Mouse (Mus musculus): Measurements from ENCODE around the gene Lgr5. TPM values are rescaled to one million over a fixed set of nuclear protein-coding genes. Genes with fewer than 3 reads are reported as not detected.

Lgr5 gene
- polyA plus RNA-seq, 1 experiment from 2014 or later, result 7.1 TPM

DNA sequence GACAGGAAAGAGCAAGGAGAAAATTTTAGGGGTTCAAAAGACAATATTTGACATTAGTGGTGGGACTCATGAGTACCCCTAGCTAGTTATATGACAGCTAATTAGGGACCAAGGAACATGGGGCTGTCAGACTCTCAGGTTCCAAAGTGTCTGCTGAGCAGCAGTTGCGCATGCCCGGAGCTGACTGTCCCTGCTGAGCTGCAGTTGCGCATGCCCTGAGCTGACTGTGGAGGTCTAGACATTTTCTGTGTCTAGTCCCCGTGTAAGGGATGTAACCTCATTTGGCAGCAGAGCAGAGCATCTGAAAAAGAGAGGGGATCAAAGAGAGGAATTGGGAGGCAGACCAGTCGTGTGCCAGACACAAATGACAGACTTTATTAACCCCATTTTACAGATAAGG is 23.6 kb downstream of the Lgr5 start:
- 85% methylated on average over 5 of the region's 5 CpGs for WGBS
- Histone ChIP-seq H3K9me3 (no peaks in the 10 kb centered on the region), H3K36me3 (replicated peaks) (no peaks in the 10 kb centered on the region), H3K4me1 (no peaks in the 10 kb centered on the region), H3K27me3 (replicated peaks; ENCODE audit: low read depth, poor library complexity, severe bottlenecking) (no peaks in the 10 kb centered on the region), H3K4me3 (no peak overlapping the region), H3K27ac (replicated peaks) (no peak overlapping the region)
- no peak for DNase-seq (ENCODE audit: low spot score)

DNA sequence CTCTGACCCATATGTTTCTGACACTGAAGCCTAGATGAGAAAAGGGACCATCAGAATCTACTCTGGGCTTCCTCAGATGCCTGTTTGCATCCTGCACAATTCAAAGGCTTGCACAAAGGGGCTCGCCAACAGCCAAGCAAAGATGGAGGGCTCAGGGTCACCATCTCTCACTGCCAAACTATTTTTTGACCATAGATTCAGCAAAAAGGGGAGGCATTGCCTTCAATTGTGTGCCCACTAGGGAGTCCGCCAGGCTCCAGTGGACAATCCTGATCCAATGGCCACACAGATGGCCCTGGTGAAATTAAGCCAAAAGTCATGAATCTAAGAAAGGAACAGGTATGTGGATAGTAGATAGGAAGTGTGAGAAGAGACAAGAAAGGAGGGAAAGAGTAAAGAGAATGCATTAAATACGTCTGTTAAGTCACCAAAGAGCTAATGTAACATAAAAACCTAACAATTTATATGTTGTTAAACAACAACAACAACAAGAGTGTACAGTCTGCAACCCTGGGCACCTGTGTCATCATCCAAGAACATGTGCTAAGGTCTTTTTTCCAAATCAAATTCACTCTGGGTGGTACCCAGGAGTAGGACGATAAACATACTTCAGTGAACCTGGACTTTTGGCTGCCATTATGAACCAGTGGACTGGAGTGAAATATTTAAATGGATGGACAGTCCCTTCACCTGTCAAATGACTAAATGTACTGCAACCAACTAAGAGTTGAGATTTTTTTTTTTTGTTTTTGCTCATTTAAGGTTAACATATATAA is 24.5 kb downstream of the Lgr5 start:
- no peaks in the 10 kb centered on the region for H3K4me1 ChIP-seq
- no peaks in the 10 kb centered on the region for H3K9me3 ChIP-seq
- WGBS, result 89% methylated on average over 4 of the region's 4 CpGs
- H3K36me3 ChIP-seq (replicated peaks), result no peaks in the 10 kb centered on the region
- H3K27ac ChIP-seq (replicated peaks), result no peak overlapping the region
- DNase-seq (ENCODE audit: low spot score), result no peak
- no peaks in the 10 kb centered on the region for H3K27me3 ChIP-seq (replicated peaks; ENCODE audit: low read depth, poor library complexity, severe bottlenecking)
- no peak overlapping the region for H3K4me3 ChIP-seq

DNA sequence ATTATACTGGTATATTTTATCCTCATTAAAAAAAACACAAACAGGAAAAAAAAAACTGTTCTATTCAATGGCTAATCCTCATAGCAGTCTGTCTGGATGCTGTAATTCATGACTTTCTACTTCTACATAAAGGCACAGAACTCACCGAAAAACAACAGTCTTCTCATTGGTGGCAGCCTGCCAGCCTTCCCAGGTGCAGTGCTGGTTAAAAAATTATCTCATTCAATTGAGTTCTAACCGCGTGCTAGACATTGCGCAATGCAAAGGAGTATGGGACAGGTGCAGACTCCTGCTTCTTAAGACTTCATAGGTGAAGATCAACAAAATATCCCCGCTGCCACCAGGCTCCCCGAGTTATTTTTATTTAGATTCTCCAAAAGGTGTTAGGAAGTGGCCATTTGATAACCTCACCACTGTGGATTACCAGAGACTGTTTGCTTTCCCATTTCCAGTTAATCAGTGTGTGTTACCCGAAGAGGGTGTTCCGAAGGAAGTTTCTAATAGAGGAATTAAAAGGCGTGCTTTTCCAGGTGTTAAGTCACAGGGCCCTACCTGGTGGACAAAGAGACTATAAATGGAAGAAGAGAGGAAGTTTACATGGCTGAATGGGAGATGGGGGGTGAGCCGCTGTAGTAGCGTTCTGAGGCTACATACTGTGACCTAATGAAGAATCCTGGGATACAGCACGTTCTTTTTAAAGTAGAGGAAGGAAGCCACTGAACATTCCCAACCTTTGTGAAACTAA is 26.3 kb downstream of the Lgr5 start:
- Histone ChIP-seq H3K9me3 (no peaks in the 10 kb centered on the region), H3K27me3 (replicated peaks; ENCODE audit: low read depth, poor library complexity, severe bottlenecking) (no peaks in the 10 kb centered on the region), H3K36me3 (replicated peaks) (no peaks in the 10 kb centered on the region), H3K4me3 (no peak overlapping the region), H3K27ac (replicated peaks) (no peak overlapping the region), H3K4me1 (peaks cover 11% of the 10 kb centered on the region)
- no peak for DNase-seq (ENCODE audit: low spot score)
- WGBS, result 79% methylated on average over 12 of the region's 12 CpGs

DNA sequence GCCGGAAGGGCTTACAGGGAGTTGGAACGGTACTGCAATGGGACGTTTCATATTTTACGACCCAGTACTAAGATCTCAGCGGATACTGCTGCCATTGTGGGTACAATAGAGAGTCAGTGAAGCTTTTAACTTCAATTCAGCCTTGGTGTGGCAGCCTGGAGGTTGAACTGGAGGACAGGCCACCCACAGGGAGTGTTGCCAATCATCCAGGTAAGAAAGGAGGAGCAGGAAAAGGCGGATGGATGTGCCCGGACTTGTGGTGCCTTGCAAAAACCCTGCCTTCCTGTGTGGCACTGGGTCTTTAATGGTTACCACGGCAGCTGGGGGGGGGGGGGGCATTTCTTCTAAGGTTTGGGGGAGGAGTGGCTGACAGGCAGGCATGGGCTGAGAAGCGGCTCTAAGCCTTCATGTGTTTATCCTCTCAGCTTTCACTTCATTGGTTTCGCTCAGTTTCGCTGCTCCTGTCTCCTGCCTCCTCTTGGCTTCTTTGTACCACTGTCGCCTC is 30.8 kb downstream of the Lgr5 start:
- 0 out of 2 replicates have a peak overlapping the region, but pooled peaks have one; percentile 5 for H3K4me3 ChIP-seq
- H3K4me1 ChIP-seq, result peaks cover 14% of the 10 kb centered on the region
- DNase-seq (ENCODE audit: low spot score), result peak; percentile 66
- H3K27me3 ChIP-seq (replicated peaks; ENCODE audit: low read depth, poor library complexity, severe bottlenecking), result no peaks in the 10 kb centered on the region
- H3K36me3 ChIP-seq (replicated peaks), result no peaks in the 10 kb centered on the region
- 32% methylated on average over 12 of the region's 12 CpGs for WGBS
- H3K9me3 ChIP-seq, result no peaks in the 10 kb centered on the region
- no peak overlapping the region for H3K27ac ChIP-seq (replicated peaks)

DNA sequence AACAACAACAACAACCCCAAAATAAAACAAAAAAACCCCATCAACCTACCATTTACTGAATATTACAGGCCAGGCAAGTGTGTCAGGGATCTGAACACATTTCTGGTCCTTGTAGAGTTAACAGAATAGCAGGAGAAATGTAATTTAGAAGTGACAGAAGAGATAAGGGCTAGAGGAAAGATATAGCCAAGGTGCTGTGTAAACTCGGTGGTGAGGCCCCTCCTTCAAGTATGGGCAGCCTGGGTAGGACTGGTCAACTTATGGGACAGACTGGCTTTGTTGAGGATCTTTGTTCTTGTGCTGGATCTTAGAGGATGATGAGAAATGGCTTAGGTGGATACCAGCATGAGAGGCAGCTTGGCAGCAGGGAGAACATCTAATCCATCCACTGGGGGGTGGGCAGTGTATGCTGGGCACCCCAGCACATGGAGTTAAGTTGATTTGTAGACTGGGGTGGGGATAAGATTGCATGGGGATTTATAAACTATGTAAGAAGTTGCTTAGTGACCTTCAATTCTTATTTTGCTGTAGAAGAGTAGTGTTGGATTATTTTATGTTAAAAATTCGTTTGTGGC is 32.3 kb downstream of the Lgr5 start:
- Histone ChIP-seq H3K36me3 (replicated peaks) (no peaks in the 10 kb centered on the region), H3K4me1 (peaks cover 15% of the 10 kb centered on the region), H3K4me3 (no peak overlapping the region), H3K27ac (replicated peaks) (no peak overlapping the region), H3K9me3 (no peaks in the 10 kb centered on the region), H3K27me3 (replicated peaks; ENCODE audit: low read depth, poor library complexity, severe bottlenecking) (no peaks in the 10 kb centered on the region)
- DNase-seq (ENCODE audit: low spot score), result no peak
- 65% methylated on average over 2 of the region's 2 CpGs for WGBS

DNA sequence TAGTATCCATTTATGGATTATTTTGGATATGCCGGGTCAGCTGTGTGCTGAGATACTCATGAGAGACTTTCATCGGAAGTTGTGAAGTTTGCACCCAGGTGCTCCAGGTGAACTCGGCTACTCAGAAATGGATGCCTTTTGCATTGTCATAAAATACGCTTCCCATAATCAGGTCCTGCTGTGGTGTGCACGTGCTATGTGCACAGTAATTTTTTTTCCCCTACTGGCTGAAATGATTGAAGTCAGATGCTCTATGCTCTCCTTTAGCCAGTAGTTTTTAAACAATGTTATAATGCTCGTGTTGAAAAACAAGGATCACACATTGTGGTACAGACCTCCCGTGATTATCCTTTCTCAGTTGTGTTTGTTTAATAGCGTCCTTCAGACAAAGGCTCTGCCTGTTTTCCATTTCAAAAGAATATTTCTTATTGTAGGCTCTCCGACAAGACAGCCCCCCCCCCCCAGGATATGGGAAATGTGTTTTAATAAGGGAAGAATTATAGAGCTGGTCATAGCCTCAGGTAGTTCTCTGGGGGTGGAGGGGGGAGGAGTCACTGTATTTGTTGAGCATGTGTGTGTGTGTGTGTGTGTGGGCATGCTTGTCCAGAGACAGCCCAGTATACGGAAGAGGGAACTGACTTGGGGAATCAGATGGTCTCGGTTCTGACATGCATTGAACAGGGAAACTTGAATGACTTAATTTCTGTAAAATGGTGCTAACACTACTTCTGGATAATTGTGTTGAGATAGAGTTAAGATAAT is 34.0 kb downstream of the Lgr5 start:
- Histone ChIP-seq H3K27ac (replicated peaks) (no peak overlapping the region), H3K9me3 (no peaks in the 10 kb centered on the region), H3K27me3 (replicated peaks; ENCODE audit: low read depth, poor library complexity, severe bottlenecking) (no peaks in the 10 kb centered on the region), H3K4me3 (no peak overlapping the region), H3K4me1 (peaks cover 17% of the 10 kb centered on the region), H3K36me3 (replicated peaks) (no peaks in the 10 kb centered on the region)
- DNase-seq (ENCODE audit: low spot score), result no peak
- 78% methylated on average over 11 of the region's 11 CpGs for WGBS

DNA sequence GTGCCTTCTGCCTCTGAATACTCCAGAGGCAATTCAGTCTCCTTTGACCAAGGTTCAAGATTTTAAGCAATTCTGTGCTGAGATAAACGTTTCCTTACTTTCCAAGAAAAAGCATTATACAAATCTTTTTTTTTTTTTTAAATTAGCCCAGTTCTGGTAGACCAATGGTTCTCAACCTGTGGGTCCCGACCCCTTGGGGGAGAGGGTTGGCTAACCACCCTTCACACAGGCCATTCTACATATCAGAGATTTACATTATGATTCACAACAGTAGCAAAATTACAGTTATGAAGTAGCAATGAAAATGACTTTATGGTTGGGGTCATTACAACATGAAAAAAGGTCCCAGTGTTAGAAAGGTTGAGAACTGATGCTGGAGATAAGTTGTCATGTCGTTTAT is 36.5 kb downstream of the Lgr5 start:
- no peak for DNase-seq (ENCODE audit: low spot score)
- WGBS, result 82% methylated on average over 3 of the region's 3 CpGs

DNA sequence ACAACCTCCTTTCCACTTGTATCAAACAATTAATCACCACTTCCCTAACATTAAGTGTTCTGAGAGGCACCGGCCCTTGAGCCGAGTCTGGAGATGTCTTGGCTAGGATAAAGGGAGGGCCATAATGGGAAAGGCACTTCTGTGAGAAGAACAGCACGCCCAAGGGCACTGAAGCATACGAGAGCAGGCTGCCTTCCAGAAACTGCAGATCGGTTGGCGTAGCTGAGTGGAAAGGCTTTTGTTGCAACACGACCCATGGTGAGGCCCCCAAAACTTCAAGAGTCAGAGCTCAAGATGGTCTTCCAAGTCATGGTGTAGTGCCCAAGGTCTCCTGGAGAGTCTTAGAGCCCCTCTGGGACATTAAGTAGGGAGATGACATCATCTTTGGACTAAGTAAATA is 37.3 kb downstream of the Lgr5 start:
- 0 out of 2 replicates have a peak, but pooled peaks cover 6% of the 10 kb centered on the region for H3K4me1 ChIP-seq
- DNase-seq (ENCODE audit: low spot score), result no peak
- no peak overlapping the region for H3K27ac ChIP-seq (replicated peaks)
- H3K9me3 ChIP-seq, result no peaks in the 10 kb centered on the region
- H3K4me3 ChIP-seq, result no peak overlapping the region
- no peaks in the 10 kb centered on the region for H3K36me3 ChIP-seq (replicated peaks)
- WGBS, result 76% methylated on average over 7 of the region's 7 CpGs
- no peaks in the 10 kb centered on the region for H3K27me3 ChIP-seq (replicated peaks; ENCODE audit: low read depth, poor library complexity, severe bottlenecking)

More for the DNA sequence above, 36.5 kb downstream of the Lgr5 start:
- 0 out of 2 replicates have a peak, but pooled peaks cover 6% of the 10 kb centered on the region for H3K4me1 ChIP-seq
- H3K4me3 ChIP-seq, result no peak overlapping the region
- no peaks in the 10 kb centered on the region for H3K9me3 ChIP-seq
- no peaks in the 10 kb centered on the region for H3K36me3 ChIP-seq (replicated peaks)
- H3K27me3 ChIP-seq (replicated peaks; ENCODE audit: low read depth, poor library complexity, severe bottlenecking), result no peaks in the 10 kb centered on the region
- no peak overlapping the region for H3K27ac ChIP-seq (replicated peaks)

DNA sequence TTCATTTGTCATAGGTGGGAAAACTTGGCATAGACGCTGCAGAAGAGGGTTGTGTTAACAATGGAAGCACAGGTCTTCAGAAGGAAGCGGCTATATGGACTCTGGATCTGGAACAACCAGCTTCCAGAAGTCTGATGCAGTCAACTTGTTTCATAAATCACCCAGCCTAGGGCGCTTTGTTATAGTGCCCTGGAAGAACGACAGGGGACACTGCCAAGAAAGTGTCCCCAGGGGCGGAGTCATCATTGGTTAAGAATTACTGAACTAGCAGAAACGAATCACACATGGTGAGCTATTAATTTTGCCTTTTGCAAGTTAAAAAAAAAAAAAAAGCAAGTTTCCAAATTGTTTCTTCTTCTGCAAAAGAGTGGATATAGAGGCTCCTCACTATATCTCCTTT is 44.7 kb downstream of the Lgr5 start:
- WGBS, result 86% methylated on average over 6 of the region's 6 CpGs
- DNase-seq (ENCODE audit: low spot score), result no peak
- H3K9me3 ChIP-seq, result no peaks in the 10 kb centered on the region
- no peaks in the 10 kb centered on the region for H3K36me3 ChIP-seq (replicated peaks)
- H3K4me1 ChIP-seq, result no peaks in the 10 kb centered on the region
- no peak overlapping the region for H3K27ac ChIP-seq (replicated peaks)
- no peak overlapping the region for H3K4me3 ChIP-seq
- no peaks in the 10 kb centered on the region for H3K27me3 ChIP-seq (replicated peaks; ENCODE audit: low read depth, poor library complexity, severe bottlenecking)

DNA sequence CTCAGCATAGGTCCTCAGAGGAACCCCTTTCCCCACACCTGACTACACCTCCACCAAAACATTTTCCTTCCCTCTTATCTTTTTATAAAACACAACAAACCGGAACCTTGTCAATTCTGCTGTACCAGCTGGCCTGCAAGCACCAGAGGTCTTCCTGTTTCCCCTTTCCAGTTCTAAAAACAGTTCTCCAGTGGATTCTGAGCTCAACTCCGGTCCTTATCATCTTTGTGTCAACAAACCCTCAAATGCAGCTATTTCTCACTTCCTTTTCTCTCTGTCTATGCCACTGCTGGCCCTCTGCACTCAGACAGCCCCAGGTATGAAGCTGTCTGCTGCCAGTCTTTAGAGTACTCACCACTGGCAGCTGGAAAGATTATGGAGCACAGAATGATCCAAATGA is 56.8 kb downstream of the Lgr5 start:
- Histone ChIP-seq H3K27me3 (replicated peaks; ENCODE audit: low read depth, poor library complexity, severe bottlenecking) (no peaks in the 10 kb centered on the region), H3K4me3 (no peak overlapping the region), H3K27ac (replicated peaks) (no peak overlapping the region), H3K9me3 (0 out of 2 replicates have a peak, but pooled peaks cover 3% of the 10 kb centered on the region), H3K4me1 (no peaks in the 10 kb centered on the region), H3K36me3 (replicated peaks) (no peaks in the 10 kb centered on the region)
- DNase-seq (ENCODE audit: low spot score), result no peak
- WGBS, result 60% methylated on average over 2 of the region's 2 CpGs

DNA sequence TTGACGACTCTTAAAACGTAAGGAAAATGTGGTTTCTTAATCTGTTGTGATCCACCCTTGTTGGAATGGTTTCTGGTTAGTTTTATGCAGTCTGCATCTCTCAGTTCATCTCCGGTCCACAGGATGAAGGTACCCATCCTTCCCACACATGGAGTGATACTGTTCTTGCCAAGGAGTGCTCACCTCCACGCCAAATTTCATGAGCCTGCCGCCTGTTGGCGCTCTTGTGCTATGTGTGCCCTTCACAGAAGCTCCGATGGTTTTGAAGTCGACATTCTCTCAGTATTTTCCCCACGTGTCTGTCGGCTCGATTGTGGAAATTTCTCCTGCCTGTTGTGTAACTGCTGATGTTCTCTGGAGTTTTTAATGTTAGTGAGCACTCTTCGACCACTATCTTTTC is 57.8 kb downstream of the Lgr5 start:
- 90% methylated on average over 12 of the region's 12 CpGs for WGBS
- no peaks in the 10 kb centered on the region for H3K4me1 ChIP-seq

DNA sequence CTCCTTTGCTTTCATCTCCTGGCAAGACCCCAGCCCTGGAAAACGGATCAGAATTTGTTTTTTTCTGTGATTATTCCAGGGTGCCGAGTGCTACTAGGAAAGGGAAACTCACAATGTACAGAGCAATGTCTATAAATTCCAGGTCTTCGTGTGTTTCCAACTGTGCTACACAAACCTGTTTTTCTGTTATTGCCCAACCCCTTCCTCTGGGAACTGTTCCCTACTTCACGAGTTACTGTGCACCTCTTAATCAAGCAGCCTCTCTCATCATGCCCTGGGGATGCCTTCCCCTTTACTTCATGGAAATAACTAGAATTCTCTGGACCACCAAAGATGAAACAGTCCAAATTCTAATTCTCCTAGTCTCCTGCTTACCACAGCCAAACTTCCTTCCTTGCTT is 58.7 kb downstream of the Lgr5 start:
- Histone ChIP-seq H3K27me3 (replicated peaks; ENCODE audit: low read depth, poor library complexity, severe bottlenecking) (no peaks in the 10 kb centered on the region), H3K9me3 (no peaks in the 10 kb centered on the region), H3K4me1 (no peaks in the 10 kb centered on the region), H3K36me3 (replicated peaks) (no peaks in the 10 kb centered on the region), H3K27ac (replicated peaks) (no peak overlapping the region), H3K4me3 (no peak overlapping the region)
- no peak for DNase-seq (ENCODE audit: low spot score)
- 72% methylated on average over 4 of the region's 4 CpGs for WGBS

More for the DNA sequence above, 57.8 kb downstream of the Lgr5 start:
- no peak overlapping the region for H3K27ac ChIP-seq (replicated peaks)
- no peak for DNase-seq (ENCODE audit: low spot score)
- H3K9me3 ChIP-seq, result 0 out of 2 replicates have a peak, but pooled peaks cover 3% of the 10 kb centered on the region
- no peaks in the 10 kb centered on the region for H3K36me3 ChIP-seq (replicated peaks)
- H3K27me3 ChIP-seq (replicated peaks; ENCODE audit: low read depth, poor library complexity, severe bottlenecking), result no peaks in the 10 kb centered on the region
- H3K4me3 ChIP-seq, result no peak overlapping the region
